In genomic region chr16:33732237-33732749, GRCm38 (mm10) we compare ENCODE assay signal across 11 mouse cellular contexts. TPM values are rescaled to one million over a fixed set of nuclear protein-coding genes. Genes with fewer than 3 reads are reported as not detected.
A peak's percentile ranks its signal among the peaks of the same experiment; 100 is the strongest.
DNase-seq lines count a peak whose midpoint lies in the region; ATAC-seq lines count a peak whose summit lies in the region.
"Had no signal": no experiment of that assay in that cellular context is flagged by ENCODE, and none has a peak within 500 bp of the region (broad histone marks: within the 10 kb centered on the region; RNA-seq: fewer than 3 reads in every experiment).

No protein-coding gene starts in this region.

- no peak overlapping the region for H3K4me3 ChIP-seq in midbrain, embryonic 13.5 days (replicated peaks)
- H3K4me3 ChIP-seq in midbrain, embryonic 15.5 days: no peak overlapping the region
- H3K4me3 ChIP-seq: embryonic facial prominence, embryonic 12.5 days had no signal

- H3K9me3 ChIP-seq in midbrain, embryonic 13.5 days: no peaks in the 10 kb centered on the region
- no peaks in the 10 kb centered on the region for H3K9me3 ChIP-seq in midbrain, embryonic 15.5 days
- H3K9me3 ChIP-seq: embryonic facial prominence, embryonic 12.5 days had no signal

- WGBS in midbrain, embryonic 13.5 days: 75% methylated on average over 6 of the region's 6 CpGs
- WGBS in midbrain, embryonic 15.5 days: 82% methylated on average over 6 of the region's 6 CpGs

- ATAC-seq in midbrain, embryonic 13.5 days: no peak
- ATAC-seq in midbrain, embryonic 15.5 days (replicated peaks): no peak
- peak; percentile 37 for ATAC-seq in neutrophil, adult 5-6 weeks (ENCODE audit: extremely low read depth, insufficient number of reproducible peaks, low FRiP score, poor library complexity, severe bottlenecking)

- peak; percentile 39 to 54 for DNase-seq in cerebellum, postnatal 10 days
- no peak for DNase-seq in cerebellum, adult 9-10 months
- peak; percentile 39 for DNase-seq in liver
- DNase-seq in urinary bladder, postnatal 14 days (ENCODE audit: low spot score): no peak
- no peak for DNase-seq in cerebellum, postnatal 25 days
- DNase-seq: adrenal gland, adult 2 months; kidney, adult 11 months had no signal

- no peak overlapping the region for H3K4me2 ChIP-seq in midbrain, embryonic 13.5 days (replicated peaks)
- no peak overlapping the region for H3K4me2 ChIP-seq in midbrain, embryonic 15.5 days
- H3K4me2 ChIP-seq: embryonic facial prominence, embryonic 12.5 days had no signal

- peak overlapping the region; percentile 61 for H3K27ac ChIP-seq in midbrain, embryonic 13.5 days
- H3K27ac ChIP-seq in midbrain, embryonic 15.5 days: no peak overlapping the region
- H3K27ac ChIP-seq: embryonic facial prominence, embryonic 12.5 days had no signal

- H3K27me3 ChIP-seq in midbrain, embryonic 13.5 days: no peaks in the 10 kb centered on the region
- no peaks in the 10 kb centered on the region for H3K27me3 ChIP-seq in midbrain, embryonic 15.5 days (replicated peaks)
- H3K27me3 ChIP-seq: embryonic facial prominence, embryonic 12.5 days had no signal

- H3K9ac ChIP-seq in midbrain, embryonic 13.5 days (replicated peaks): no peak overlapping the region
- no peak overlapping the region for H3K9ac ChIP-seq in midbrain, embryonic 15.5 days
- H3K9ac ChIP-seq: embryonic facial prominence, embryonic 12.5 days had no signal

- peaks cover 18% of the 10 kb centered on the region for H3K36me3 ChIP-seq in midbrain, embryonic 13.5 days
- H3K36me3 ChIP-seq in midbrain, embryonic 15.5 days (replicated peaks): no peaks in the 10 kb centered on the region

- H3K4me1 ChIP-seq in midbrain, embryonic 13.5 days (replicated peaks): peaks cover 47% of the 10 kb centered on the region
- H3K4me1 ChIP-seq in midbrain, embryonic 15.5 days: peaks cover 25% of the 10 kb centered on the region

RNA-seq across cellular contexts. Expression of gene Heg1, which starts 48.1 kb away (rescaled TPM):
- 17.4 and 19.2 TPM in 2 replicates for polyA plus RNA-seq in midbrain, embryonic 13.5 days (2015; fragmentation: Nextera tagmentation; extraction: Ambion mirVana)
- polyA plus RNA-seq in midbrain, embryonic 15.5 days (2015; fragmentation: Nextera tagmentation; extraction: Ambion mirVana): 14.2 and 14.5 TPM in 2 replicates
- total RNA-seq in neutrophil, adult 5-6 weeks (2017): 38.1 and 42.1 TPM in 2 replicates

Comparison
In these comparisons a context has a peak if more than half of its experiments do, and no peak if none do; other contexts are left out.
1. DNase-seq: peak in cerebellum, postnatal 10 days (2 of 2) and liver (single experiment); none in cerebellum, adult 9-10 months (single experiment), urinary bladder, postnatal 14 days (single experiment) and cerebellum, postnatal 25 days (0 of 2).